Mouse (Mus musculus): ENCODE results near the gene Duoxa1.

The Duoxa1 gene

GRCm38 (mm10) chr2:122297271-122298095, 16.0 kb downstream of the Duoxa1 start:
- no peak for DNase-seq

- no peak for DNase-seq
Observed at GRCm38 (mm10) chr2:122294916-122295315, 18.6 kb downstream of the Duoxa1 start.

- no peak for DNase-seq
Observed at GRCm38 (mm10) chr2:122286137-122286536, 27.4 kb downstream of the Duoxa1 start.

GRCm38 (mm10) chr2:122284091-122284490, 29.4 kb downstream of the Duoxa1 start:
- no peak for DNase-seq

GRCm38 (mm10) chr2:122278769-122279168, 34.8 kb downstream of the Duoxa1 start:
- no peak for DNase-seq

GRCm38 (mm10) chr2:122266407-122267193, 46.9 kb downstream of the Duoxa1 start:
- DNase-seq = no peak

- DNase-seq = no peak
Observed at GRCm38 (mm10) chr2:122264690-122265089, 48.8 kb downstream of the Duoxa1 start.

- DNase-seq = no peak
Observed at GRCm38 (mm10) chr2:122260729-122261128, 52.8 kb downstream of the Duoxa1 start.

- no peak for DNase-seq
Observed at GRCm38 (mm10) chr2:122255997-122256396, 57.5 kb downstream of the Duoxa1 start.
